Mouse (Mus musculus): ENCODE measurements at regions not wholly inside any gene's neighbourhood (a gene's known extent, or its start where the extent isn't known, plus 50 kb on each side); places are given as distances from the start of the nearest gene placed in this dataset.
A peak's percentile ranks its signal among the peaks of the same experiment; 100 is the strongest.

DNA sequence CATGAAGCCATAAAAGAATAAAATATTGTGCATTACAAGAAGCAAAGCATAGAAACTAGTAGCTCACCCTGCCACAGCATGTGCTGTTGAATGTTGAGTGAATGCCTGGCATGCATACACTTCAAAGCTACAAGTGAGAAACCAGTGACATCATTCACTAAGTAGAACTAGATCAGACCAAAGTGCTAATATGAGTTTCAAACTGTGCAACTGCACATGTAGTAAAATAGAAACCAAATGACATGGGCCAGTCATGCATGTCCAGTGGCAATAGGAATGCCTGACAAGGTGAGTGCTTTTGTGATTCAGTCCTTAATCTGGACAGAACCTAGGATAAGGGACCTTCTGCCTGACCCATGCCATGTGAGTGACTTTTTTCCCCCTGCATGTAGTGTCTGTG, 111.3 kb upstream of the Cxxc4 start:
- DNase-seq = no peak

DNA sequence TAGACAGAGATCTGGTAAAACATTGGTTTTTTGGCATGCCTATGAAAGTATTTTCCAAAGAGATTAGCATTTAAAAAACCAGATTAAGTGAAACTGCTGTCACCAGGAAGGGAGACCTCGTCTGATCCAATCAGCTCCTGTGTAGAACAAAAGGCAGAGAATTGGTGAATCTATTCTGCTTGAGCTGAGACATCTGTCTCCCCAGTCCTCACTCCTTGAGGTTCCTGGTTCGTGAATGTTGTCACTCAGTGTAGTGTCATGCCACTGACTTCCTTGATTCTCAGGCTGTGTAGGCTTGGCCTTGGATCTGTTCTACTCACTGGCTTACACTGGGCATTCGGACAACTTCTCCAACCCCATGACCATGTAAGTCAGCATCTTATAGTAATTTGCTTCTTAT, 105.9 kb upstream of the Cxxc4 start:
- DNase-seq = no peak

DNA sequence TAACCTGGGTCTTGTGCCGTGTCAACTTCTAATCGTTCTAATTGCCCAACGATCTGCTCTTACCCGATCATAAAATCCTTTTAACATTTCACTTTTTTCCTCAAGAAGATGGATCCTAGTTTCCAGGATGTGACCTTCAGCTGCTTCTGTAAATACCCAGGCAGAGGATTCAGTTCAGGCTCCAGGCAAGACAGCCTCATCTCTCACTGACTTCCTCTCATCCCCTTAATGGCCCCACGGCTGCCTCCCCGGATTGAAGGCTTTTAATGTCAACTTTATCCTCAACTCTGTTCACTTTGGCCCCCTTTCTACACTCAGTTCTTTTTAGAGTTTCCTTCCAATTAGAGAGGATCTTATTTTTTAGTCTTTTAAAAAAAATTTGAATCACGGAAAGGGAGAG, 91.0 kb upstream of the Cxxc4 start:
- no peak for DNase-seq

- no peak for DNase-seq
These were observed 90.3 kb upstream of the Cxxc4 start for GRCm38 (mm10) chr3:134145935-134146334.

- peak; percentile 14 for DNase-seq
These were observed 89.7 kb upstream of the Cxxc4 start for GRCm38 (mm10) chr3:134146373-134147224.

DNA sequence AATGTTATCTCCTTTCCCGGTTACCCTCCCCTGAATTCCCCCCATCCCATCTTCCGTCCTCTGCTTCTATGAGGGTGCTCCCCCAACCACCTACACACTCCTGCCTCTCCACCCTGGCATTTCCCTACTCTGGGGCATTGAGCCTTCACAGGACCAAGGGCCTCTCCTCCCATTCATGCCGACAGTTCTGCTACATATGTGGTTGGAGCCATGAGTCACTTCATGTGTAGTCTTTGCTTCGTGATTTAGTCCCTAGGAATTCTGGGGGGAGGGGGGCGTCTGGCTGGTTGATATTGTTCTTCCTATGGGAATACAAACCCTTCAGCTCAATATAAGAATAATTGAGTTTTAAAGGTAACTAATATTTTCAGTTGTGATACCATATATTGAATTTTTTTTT, 74.0 kb upstream of the Cxxc4 start:
- DNase-seq = no peak

DNA sequence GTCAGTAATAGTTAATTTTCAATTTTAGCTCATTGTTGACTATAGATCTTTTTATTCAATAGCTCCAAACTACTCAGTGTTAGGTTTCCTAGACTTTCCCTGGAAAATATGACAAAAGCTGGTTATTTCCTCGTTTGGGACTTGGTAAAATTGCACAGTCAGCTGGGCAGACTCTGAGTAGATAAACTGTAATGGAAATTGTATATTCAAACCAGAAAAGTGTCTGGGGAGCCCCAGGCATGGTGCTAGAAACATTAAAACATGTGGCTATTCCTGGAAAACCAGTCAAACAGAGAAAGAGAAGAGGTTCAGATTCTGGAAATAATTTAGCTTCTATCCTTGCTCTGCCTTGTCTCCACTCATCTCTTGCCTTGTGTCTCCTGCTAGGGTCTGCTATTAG, 66.4 kb upstream of the Cxxc4 start:
- DNase-seq = no peak

- no peak for DNase-seq
These were observed 63.9 kb upstream of the Cxxc4 start for GRCm38 (mm10) chr3:134172357-134172756.

DNA sequence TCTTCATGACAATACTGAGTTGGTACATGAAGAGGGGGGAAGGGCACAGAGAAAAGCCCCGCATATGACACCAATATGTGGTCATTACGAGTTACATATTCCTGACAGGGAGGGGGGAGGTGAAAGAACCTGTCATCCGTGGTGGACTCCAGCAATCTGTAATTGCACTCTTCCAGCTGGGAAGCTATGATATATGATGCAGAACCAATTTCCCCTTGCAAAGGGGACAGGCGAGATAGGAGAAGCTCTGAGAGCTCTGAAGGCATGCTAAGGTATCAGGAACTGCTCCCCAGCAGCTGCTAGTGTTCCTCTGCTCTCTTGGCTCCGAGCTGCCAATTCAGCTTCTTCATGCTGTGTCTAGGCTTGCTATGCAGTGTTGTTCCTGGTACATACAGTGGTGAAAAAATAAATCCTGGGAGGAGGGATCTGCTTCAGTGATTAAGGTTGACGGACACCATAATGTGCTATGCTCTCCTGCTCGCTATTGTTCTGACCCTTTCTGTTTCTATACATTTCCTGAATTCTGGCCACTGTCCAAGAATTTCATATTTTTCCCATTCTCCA, 57.7 kb upstream of the Cxxc4 start:
- DNase-seq = no peak

DNA sequence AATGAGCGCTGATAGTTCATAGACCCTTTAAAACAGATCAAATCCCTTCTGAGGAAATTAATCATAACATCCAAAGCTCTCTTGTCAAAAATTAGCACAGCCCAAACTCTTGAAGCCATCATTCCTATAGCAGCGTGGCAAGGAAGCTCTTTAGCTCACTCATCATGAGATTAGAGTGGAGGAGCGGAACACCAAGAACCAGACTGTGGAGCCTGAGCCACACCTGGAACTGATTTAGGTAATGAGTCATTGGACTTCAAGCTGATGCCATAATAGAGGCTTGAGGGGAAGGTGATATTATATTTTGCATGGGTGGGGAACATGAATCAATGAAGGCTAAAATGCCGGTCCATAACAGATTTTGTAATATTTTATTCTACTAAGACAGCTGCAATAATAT, 52.2 kb upstream of the Cxxc4 start:
- no peak for DNase-seq
